In genomic region chr13:96131050-96131449, GRCm38 (mm10) we compare ENCODE assay signal across 9 mouse cellular contexts. TPM values are rescaled to one million over a fixed set of nuclear protein-coding genes. Genes with fewer than 3 reads are reported as not detected.
DNase-seq lines count a peak whose midpoint lies in the region; ATAC-seq and TF ChIP-seq lines count a peak whose summit lies in the region.
"Had no signal": no experiment of that assay in that cellular context is flagged by ENCODE, and none has a peak within 500 bp of the region (broad histone marks: within the 10 kb centered on the region; RNA-seq: fewer than 3 reads in every experiment).

No protein-coding gene starts in this region.

- H3K4me2 ChIP-seq in heart, embryonic 12.5 days, result peak overlapping the region; percentile 99
- H3K4me2 ChIP-seq in hindbrain, embryonic 15.5 days, result peak overlapping the region; percentile 75
- H3K4me2 ChIP-seq in limb, embryonic 14.5 days (replicated peaks; ENCODE audit: low read depth, low read length, severe bottlenecking), result peak overlapping the region; percentile 90
- H3K4me2 ChIP-seq: liver, embryonic 15.5 days had no signal

- H3K9me3 ChIP-seq in heart, embryonic 12.5 days (replicated peaks), result no peaks in the 10 kb centered on the region
- no peaks in the 10 kb centered on the region for H3K9me3 ChIP-seq in hindbrain, embryonic 15.5 days
- H3K9me3 ChIP-seq in limb, embryonic 14.5 days (ENCODE audit: control insufficient read depth, low read length), result no peaks in the 10 kb centered on the region
- H3K9me3 ChIP-seq: liver, embryonic 15.5 days had no signal

- no peak for TF ChIP-seq POLR2A in limb, embryonic 14.5 days (IDR thresholded peaks at IDR 0.05; ENCODE audit: borderline replicate concordance, extremely low read depth, insufficient read depth, insufficient read length)

- H3K9ac ChIP-seq in heart, embryonic 12.5 days, result no peak overlapping the region
- peak overlapping the region; percentile 59 for H3K9ac ChIP-seq in hindbrain, embryonic 15.5 days
- peak overlapping the region; percentile 12; the same call in 1 of the 2 replicates for H3K9ac ChIP-seq in limb, embryonic 14.5 days (ENCODE audit: low read depth, low read length, severe bottlenecking)
- H3K9ac ChIP-seq: liver, embryonic 15.5 days had no signal

- no peak overlapping the region for H3K27ac ChIP-seq in heart, embryonic 12.5 days (ENCODE audit: poor library complexity, severe bottlenecking)
- H3K27ac ChIP-seq in hindbrain, embryonic 15.5 days (replicated peaks), result peak overlapping the region; percentile 89
- no peak overlapping the region for H3K27ac ChIP-seq in limb, embryonic 14.5 days (replicated peaks; ENCODE audit: low read depth, low read length)
- H3K27ac ChIP-seq: liver, embryonic 15.5 days had no signal

- peaks cover 31% of the 10 kb centered on the region for H3K4me1 ChIP-seq in heart, embryonic 12.5 days (replicated peaks)
- H3K4me1 ChIP-seq in hindbrain, embryonic 15.5 days (replicated peaks), result peaks cover 21% of the 10 kb centered on the region
- H3K4me1 ChIP-seq in limb, embryonic 14.5 days (ENCODE audit: control insufficient read depth, insufficient read depth, low read length), result peaks cover 17% of the 10 kb centered on the region
- H3K4me1 ChIP-seq: liver, embryonic 15.5 days had no signal

- no peak for ATAC-seq in heart, embryonic 12.5 days (ENCODE audit: insufficient number of reproducible peaks, low FRiP score)
- peak; percentile 89 for ATAC-seq in hindbrain, embryonic 15.5 days (ENCODE audit: low FRiP score, low read depth)
- ATAC-seq in limb, embryonic 14.5 days (ENCODE audit: low FRiP score, low read depth), result peak; percentile 75

- no peak for DNase-seq in heart, adult 9 months (ENCODE audit: low spot score in 2 of 2)
- DNase-seq in R1 (ENCODE audit: low read depth, low spot score), result peak; percentile 81
- peak; percentile 70 for DNase-seq in embryo, embryonic 9.5 days (ENCODE audit: extremely low spot score)
- peak; percentile 28 for DNase-seq in limb, embryonic 14.5 days (ENCODE audit: low spot score)
- peak; percentile 78 for DNase-seq in right cerebral cortex, adult 18-20 months
- DNase-seq in kidney, adult 11 months, result no peak

- H3K36me3 ChIP-seq in heart, embryonic 12.5 days, result no peaks in the 10 kb centered on the region
- no peaks in the 10 kb centered on the region for H3K36me3 ChIP-seq in hindbrain, embryonic 15.5 days
- no peaks in the 10 kb centered on the region for H3K36me3 ChIP-seq in limb, embryonic 14.5 days (ENCODE audit: control insufficient read depth, insufficient read depth, low read length)
- H3K36me3 ChIP-seq: liver, embryonic 15.5 days had no signal

- H3K27me3 ChIP-seq in heart, embryonic 12.5 days (replicated peaks), result peaks cover 79% of the 10 kb centered on the region
- no peaks in the 10 kb centered on the region for H3K27me3 ChIP-seq in hindbrain, embryonic 15.5 days
- H3K27me3 ChIP-seq in limb, embryonic 14.5 days (ENCODE audit: control insufficient read depth, insufficient read depth, low read length), result peaks cover 76% of the 10 kb centered on the region

- WGBS in heart, embryonic 12.5 days, result under 1% methylated on average over 28 of the region's 30 CpGs
- WGBS in hindbrain, embryonic 15.5 days, result 1% methylated on average over 26 of the region's 30 CpGs
- WGBS in limb, embryonic 14.5 days, result 0% methylated on average over 23 of the region's 30 CpGs

- H3K4me3 ChIP-seq in heart, embryonic 12.5 days, result peak overlapping the region; percentile 53
- peak overlapping the region; percentile 63 for H3K4me3 ChIP-seq in hindbrain, embryonic 15.5 days
- H3K4me3 ChIP-seq in limb, embryonic 14.5 days (replicated peaks; ENCODE audit: low read length), result peak overlapping the region; percentile 52
- H3K4me3 ChIP-seq: liver, embryonic 15.5 days had no signal

RNA-seq across cellular contexts. Expression of gene Sv2c, which starts 1.3 kb away (rescaled TPM):
- 0.64 and 1.3 TPM in 2 replicates for polyA plus RNA-seq in heart, embryonic 12.5 days (2016; fragmentation: Nextera tagmentation; extraction: Ambion mirVana)
- 30.2 and 31.6 TPM in 2 replicates for polyA plus RNA-seq in hindbrain, embryonic 15.5 days (2015; fragmentation: Nextera tagmentation; extraction: Ambion mirVana)
- polyA plus RNA-seq in limb, embryonic 14.5 days (2012; rRNA removed), result 1.3 TPM in 2 replicates
- 1.5 and 1.9 TPM in 2 replicates for polyA plus RNA-seq in limb, embryonic 14.5 days (2014; fragmentation: Nextera tagmentation; extraction: Ambion mirVana)

RNA-seq across cellular contexts. Expression of gene Gm17190, which starts 49.2 kb away (rescaled TPM):
- not detected in 2 replicates for polyA plus RNA-seq in heart, embryonic 12.5 days (2016; fragmentation: Nextera tagmentation; extraction: Ambion mirVana)
- polyA plus RNA-seq in hindbrain, embryonic 15.5 days (2015; fragmentation: Nextera tagmentation; extraction: Ambion mirVana), result 0.25 and 0.29 TPM in 2 replicates
- polyA plus RNA-seq in limb, embryonic 14.5 days (2012; rRNA removed), result not detected in 2 replicates
- not detected in 2 replicates for polyA plus RNA-seq in limb, embryonic 14.5 days (2014; fragmentation: Nextera tagmentation; extraction: Ambion mirVana)
- polyA plus RNA-seq: liver, embryonic 15.5 days had no signal

RNA-seq across cellular contexts. Expression of gene Gm20075, which starts 49.9 kb away (rescaled TPM):
- polyA plus RNA-seq in heart, embryonic 12.5 days (2016; fragmentation: Nextera tagmentation; extraction: Ambion mirVana), result 26.4 and 29.7 TPM in 2 replicates
- 24.3 and 25.1 TPM in 2 replicates for polyA plus RNA-seq in hindbrain, embryonic 15.5 days (2015; fragmentation: Nextera tagmentation; extraction: Ambion mirVana)
- polyA plus RNA-seq in limb, embryonic 14.5 days (2012; rRNA removed), result 1.4 and 1.8 TPM in 2 replicates
- 24.9 and 26.2 TPM in 2 replicates for polyA plus RNA-seq in limb, embryonic 14.5 days (2014; fragmentation: Nextera tagmentation; extraction: Ambion mirVana)

Comparison
In these comparisons a context has a peak if more than half of its experiments do, and no peak if none do; other contexts are left out.
1. DNase-seq: peak in R1 (single experiment), embryo, embryonic 9.5 days (single experiment), limb, embryonic 14.5 days (single experiment) and right cerebral cortex, adult 18-20 months (single experiment); none in heart, adult 9 months (0 of 2) and kidney, adult 11 months (single experiment).
2. RNA of gene Sv2c, which starts 1.3 kb away (polyA plus RNA-seq): 30.2 to 31.6 TPM in hindbrain, embryonic 15.5 days; 1.3 to 1.9 TPM in limb, embryonic 14.5 days and 0.64 to 1.3 TPM in heart, embryonic 12.5 days; every median in the first group is over 10 times any median in the second.
3. Peak in every context shown above with its lines, with median percentiles within 50 percentile points of each other: H3K4me2 ChIP-seq and H3K4me3 ChIP-seq.